Mouse (Mus musculus) left cerebral cortex, postnatal 10 days (tissue): ENCODE measurements around the gene Defb20. TPM values are rescaled to one million over a fixed set of nuclear protein-coding genes. Genes with fewer than 3 reads are reported as not detected.

Experiments
- DNase-seq, 2 experiments: peaks; one replicate each; pipeline ENCODE4 v3.0.0; 2021 to 2022; ENCODE audit warnings: low spot score in 2 of 2, mixed read lengths in 1 of 2; ENCODE audit errors: extremely low spot score in 1 of 2
- intact Hi-C: fragments of 180-260 bp; cut with DNase I; formaldehyde crosslinking; loops from one replicate; pipeline ENCODE4 v1.15.1; 2025
- total RNA-seq, 2 experiments: library from RNA; stranded (reverse); gene quantifications; 2 replicates each; pipeline ENCODE4 v1.2.3; 2021

Defb20 gene
- total RNA-seq, 2 experiments from 2014 or later = not detected

GRCm38 (mm10) chr2:152487024-152487423 is 10.2 kb downstream of the Defb20 start:
- intact Hi-C loops = no loop called here
- no peak for DNase-seq

- intact Hi-C loops = no loop called here
- DNase-seq = no peak
These were observed 13.2 kb downstream of the Defb20 start, which contains the start of gene Defb22 for GRCm38 (mm10) chr2:152490038-152490437. Gene Defb22 (minus strand): TSS chr2:152490138.

- no peak for DNase-seq
- intact Hi-C loops = no loop called here
These were observed 16.3 kb downstream of the Defb20 start for GRCm38 (mm10) chr2:152493151-152493550.

DNA sequence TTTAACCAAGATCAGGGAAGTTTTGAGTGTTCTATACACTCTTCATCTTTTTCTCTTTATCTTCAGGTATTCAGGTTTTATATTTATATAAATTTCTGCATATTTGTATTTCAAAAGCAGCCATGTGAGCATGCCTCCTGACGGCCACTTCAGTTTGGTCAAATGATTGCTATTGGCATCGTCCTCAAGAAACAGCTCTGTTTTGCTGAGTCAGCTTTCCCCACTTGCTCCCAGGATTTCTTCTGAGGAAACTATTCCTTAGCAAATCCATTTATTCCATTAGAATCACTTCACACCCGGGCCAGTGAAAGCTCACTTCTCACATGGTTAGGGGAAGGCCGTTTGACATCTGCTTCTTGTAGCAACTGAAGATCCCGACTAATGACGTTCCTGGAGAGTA is 21.2 kb downstream of the Defb20 start:
- intact Hi-C loops = no loop called here
- DNase-seq = no peak

GRCm38 (mm10) chr2:152500204-152500862 is 23.5 kb downstream of the Defb20 start:
- intact Hi-C loops = no loop called here
- DNase-seq = no peak

DNA sequence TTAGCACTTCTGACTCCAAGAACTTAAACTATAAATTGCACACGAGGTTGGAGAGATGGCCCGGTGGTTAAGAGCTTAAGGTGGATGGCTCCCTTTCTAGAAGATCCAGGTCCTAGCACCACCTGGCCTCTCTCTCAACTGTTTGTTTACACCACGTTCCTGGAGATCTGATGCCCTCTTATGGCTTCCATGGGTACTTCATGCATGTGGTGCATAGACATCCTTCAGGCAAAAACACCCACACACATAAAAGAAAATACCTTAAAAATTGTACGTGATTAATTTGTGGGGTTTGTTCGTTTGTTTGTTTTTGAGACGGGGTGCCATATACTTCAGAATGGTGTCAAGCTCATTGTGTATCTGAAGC is 24.0 kb downstream of the Defb20 start:
- intact Hi-C loops = no loop called here
- DNase-seq = no peak

DNA sequence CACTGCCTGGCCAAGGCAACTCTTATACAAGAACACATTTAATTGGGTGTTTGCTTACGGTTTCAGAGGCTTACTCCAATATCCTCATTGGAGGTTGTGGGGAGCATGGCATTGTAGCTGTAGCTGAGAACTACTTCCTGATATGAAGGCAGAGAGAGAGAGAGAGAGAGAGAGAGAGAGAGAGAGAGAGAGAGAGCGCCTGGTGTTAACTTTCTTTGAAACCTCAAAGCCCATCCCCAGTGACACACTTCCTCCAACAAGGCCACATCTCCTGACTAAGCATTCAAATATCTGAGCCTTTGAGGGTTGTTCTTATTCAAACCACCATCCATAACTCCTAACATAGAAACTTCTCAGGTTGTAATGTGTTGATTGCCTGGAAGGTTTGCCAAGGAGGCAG is 27.1 kb downstream of the Defb20 start:
- intact Hi-C loops = no loop called here

DNA sequence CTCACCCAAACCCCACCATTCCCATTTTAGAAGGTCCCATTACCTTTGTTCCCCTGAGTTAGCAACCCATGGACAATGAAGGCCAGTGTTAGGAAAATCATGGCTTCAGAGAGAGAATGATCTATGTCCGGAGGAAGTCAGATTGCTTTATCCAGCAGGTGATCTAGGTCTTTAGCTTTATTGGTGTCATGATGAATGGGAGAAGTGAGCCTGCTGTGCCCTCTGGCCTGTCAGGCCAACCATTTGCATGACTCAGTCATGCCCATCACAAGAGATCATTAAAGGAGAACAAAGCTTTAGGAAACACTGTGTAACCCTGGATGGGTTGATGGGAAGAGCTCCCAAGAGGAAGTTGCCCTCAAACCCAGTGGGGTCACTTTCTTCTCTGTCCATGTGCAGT is 34.7 kb downstream of the Defb20 start, which contains the start of gene Defb26:
Gene Defb26, minus strand, starts transcription at position 101 of the 400 bp plus-strand sequence.
- intact Hi-C loops = no loop called here
- no peak for DNase-seq

More for the DNA sequence above, 27.1 kb downstream of the Defb20 start:
- no peak for DNase-seq

DNA sequence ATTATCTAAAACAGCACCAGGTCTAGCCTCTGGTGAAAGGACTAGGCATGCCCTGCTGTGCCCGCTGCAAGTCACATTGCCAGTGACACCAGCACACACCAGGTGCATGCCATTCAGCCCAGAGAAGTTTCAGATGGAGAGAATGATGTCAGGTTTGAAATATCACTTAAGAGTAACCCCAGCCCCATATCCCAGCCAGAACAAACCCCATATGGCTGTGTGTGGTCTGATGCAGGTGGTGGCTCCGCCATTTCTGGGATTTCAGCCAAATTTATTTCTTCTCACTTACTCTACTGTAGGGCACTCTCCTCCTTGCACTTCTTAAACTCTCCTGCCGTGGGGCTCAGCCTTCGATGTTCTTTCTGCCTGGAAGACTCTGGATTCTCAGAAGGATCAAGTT is 39.2 kb downstream of the Defb20 start:
- intact Hi-C loops = no loop called here
- DNase-seq = no peak

- intact Hi-C loops = no loop called here
These were observed 41.1 kb downstream of the Defb20 start, which contains the start of gene Defb28 for GRCm38 (mm10) chr2:152517981-152518380. Gene Defb28 (plus strand): TSS chr2:152518255.

More at GRCm38 (mm10) chr2:152517981-152518380, 41.1 kb downstream of the Defb20 start, which contains the start of gene Defb28:
- no peak for DNase-seq

Other genes with a start within 250 kb of the Defb20 start
- 10 to 100 TPM; 42.8 to 46.9 TPM for gene Tbc1d20, start 183.2 kb upstream of the Defb20 start, total RNA-seq
- gene Rbck1, start 144.4 kb upstream of the Defb20 start, total RNA-seq = 100 to 1,000 TPM; 106 to 107 TPM
- gene Trib3, start 133.0 kb upstream of the Defb20 start, total RNA-seq = 1 to 10 TPM in 1 of 2 experiments, under 1 TPM in 1; 0.49 to 1.0 TPM
- 10 to 100 TPM; 37.5 to 53.4 TPM for gene Nrsn2, start 100.4 kb upstream of the Defb20 start, total RNA-seq
- gene Sox12, start 79.0 kb upstream of the Defb20 start, total RNA-seq = 10 to 100 TPM; 35.3 to 38.0 TPM
- gene Zcchc3, start 62.0 kb upstream of the Defb20 start, total RNA-seq = 10 to 100 TPM; 10.6 to 10.9 TPM
- 1 to 10 TPM; 3.4 to 3.7 TPM for gene 6820408C15Rik, start 61.5 kb upstream of the Defb20 start, total RNA-seq
- not detected for gene Defb23, start 12.4 kb upstream of the Defb20 start, total RNA-seq
- gene Defb22, start 13.1 kb downstream of the Defb20 start, total RNA-seq = not detected
- gene Defb26, start 34.6 kb downstream of the Defb20 start, total RNA-seq = not detected
- not detected for gene Defb28, start 41.2 kb downstream of the Defb20 start, total RNA-seq
- not detected for gene Defb29, start 63.0 kb downstream of the Defb20 start, total RNA-seq
- not detected for gene Gm17416, start 92.3 kb downstream of the Defb20 start, total RNA-seq
- not detected for gene Defb21, start 95.7 kb downstream of the Defb20 start, total RNA-seq
- gene Defb19, start 103.2 kb downstream of the Defb20 start, total RNA-seq = not detected
- gene Defb45, start 122.3 kb downstream of the Defb20 start, total RNA-seq = not detected
- not detected for gene Defb36, start 127.3 kb downstream of the Defb20 start, total RNA-seq
- gene Defb25, start 146.0 kb downstream of the Defb20 start, total RNA-seq = not detected
- gene Rem1, start 149.9 kb downstream of the Defb20 start, total RNA-seq = 1 to 10 TPM; 1.5 TPM
- gene H13, start 192.4 kb downstream of the Defb20 start, total RNA-seq = 100 to 1,000 TPM in 1 of 2 experiments, 10 to 100 TPM in 1; 99.7 to 115 TPM
- 10 to 100 TPM; 22.9 to 28.1 TPM for gene Mcts2, start 210.0 kb downstream of the Defb20 start, total RNA-seq